Mouse (Mus musculus): Measurements from ENCODE around the gene Gpx1.
A peak's percentile ranks its signal among the peaks of the same experiment; 100 is the strongest.
"Not testable (repeated sequence)": the region's sequence is repeated elsewhere in the genome, so short reads cannot be mapped to it uniquely, and the experiment has no call there.

The Gpx1 gene

DNA sequence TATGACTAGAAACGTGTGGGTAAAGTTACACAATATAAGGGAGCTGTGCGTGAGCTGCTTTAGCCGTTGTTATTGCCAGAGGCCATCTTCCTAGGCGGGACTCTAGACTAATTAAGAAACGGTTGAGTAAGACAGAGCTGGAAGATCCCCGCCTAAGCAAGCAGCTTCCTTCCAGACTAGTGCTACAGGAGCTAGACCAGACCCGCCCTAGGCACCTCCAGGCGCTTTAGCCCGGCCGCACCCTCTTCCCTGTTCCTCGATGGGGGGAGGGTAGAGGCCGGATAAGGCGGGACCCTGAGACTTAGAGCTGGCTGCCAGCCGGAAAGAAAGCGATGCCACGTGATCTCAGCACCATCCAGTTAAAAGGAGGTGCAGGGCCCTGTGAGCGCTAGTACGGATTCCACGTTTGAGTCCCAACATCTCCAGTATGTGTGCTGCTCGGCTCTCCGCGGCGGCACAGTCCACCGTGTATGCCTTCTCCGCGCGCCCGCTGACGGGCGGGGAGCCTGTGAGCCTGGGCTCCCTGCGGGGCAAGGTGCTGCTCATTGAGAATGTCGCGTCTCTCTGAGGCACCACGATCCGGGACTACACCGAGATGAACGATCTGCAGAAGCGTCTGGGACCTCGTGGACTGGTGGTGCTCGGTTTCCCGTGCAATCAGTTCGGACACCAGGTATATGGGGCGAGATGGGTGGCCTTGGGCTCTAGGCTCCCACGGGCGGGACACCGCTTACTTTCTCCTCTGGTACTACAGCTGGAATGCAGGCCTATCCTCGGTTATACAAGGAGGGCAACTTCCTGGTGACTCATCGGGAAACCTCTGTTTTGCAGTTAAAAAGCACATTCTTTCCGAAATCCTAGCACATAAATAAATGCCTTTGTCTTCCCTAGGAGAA, at the start of gene Gpx1:
TSS of gene Gpx1 (plus strand) at position 18 of the 896 bp plus-strand sequence.
- DNase-seq (ENCODE audit: low spot score in 2 of 2), result peak; percentile 78 to 80

DNA sequence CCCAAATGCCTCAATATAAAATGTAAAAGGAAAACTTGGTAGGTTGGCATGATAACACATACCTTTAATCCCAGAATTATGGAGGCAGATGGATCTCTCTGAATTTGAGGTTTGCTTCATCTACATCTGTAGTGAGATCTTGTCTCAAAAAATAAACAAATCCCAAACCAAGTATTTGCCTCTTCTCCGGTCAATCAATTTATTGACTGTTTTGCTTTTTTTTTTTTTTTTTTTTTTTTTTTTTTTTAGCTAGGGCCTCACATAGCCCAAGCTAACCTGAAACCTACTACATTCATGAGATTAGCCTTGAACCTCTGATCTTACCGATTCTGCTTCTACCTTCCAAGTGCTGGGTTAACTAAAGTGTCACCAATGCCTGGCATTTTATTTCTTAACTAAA, 49.4 kb upstream of the Gpx1 start:
- DNase-seq (ENCODE audit: low spot score in 2 of 2), result no peak

DNA sequence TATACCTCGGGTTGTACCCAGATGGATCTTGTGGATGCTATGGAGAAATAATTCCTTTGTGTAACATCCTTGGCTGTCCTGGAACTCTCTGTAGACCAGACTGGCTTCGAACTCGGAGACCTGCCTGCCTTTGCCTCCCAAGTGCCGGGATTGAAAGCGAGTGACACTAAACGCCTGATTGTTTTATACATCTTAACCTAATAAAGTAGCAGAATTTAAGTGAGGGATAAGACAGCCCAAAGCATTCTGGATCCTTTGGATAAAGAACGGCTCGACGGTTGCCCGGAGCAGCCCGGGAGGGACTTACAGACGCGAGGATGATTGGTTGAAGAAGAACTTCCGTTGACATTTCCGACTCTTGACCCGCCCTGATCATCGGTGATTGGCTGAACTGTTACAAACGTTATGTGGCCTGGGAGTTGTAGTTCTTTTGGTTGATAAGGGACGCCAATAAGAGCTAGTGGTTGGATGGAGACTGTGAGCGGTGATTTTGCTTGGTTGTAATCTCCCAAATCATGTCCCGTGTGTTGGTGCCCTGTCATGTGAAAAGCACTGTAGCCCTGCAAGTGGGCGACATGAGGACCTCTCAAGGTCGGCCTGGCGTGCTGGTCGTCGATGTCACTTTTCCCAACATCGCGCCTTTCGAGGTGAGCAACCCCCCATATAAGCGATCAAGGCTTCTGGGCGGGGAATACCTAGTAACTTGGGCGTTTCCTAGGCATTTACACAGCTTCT, 48.5 kb upstream of the Gpx1 start, which contains the start of gene Nicn1:
TSS of gene Nicn1 (plus strand) at position 414 of the 735 bp plus-strand sequence.
- DNase-seq (ENCODE audit: low spot score in 2 of 2), result peak; percentile 93 to 97

GRCm38 (mm10) chr9:108290773-108291172, 47.9 kb upstream of the Gpx1 start:
- DNase-seq (ENCODE audit: low spot score in 2 of 2), result no peak

- no peak for DNase-seq (ENCODE audit: low spot score in 2 of 2)
Observed at GRCm38 (mm10) chr9:108296453-108297355, 42.0 kb upstream of the Gpx1 start, which contains the start of gene Amt. Amt (plus strand) TSS chr9:108296853.

DNA sequence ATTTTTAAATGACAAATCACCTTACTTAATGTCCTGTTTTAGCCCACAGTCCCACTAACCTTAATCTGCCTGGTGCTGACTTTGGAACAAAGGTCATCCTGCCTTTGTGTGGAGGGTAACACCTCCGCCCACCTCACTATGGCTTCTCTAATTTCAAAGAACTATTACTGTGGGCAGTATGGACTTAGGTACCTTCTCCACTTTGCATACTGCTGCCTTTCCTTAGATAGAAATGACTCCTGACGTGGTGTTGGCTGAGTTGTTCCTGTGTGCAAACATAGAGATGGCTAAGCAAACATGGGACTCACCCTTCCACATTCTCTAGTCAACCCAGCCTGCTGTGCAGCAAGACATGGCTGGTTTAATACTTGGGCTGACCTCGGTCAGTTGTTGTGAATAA, 36.9 kb upstream of the Gpx1 start:
- DNase-seq (ENCODE audit: low spot score in 2 of 2), result no peak

- no peak for DNase-seq (ENCODE audit: low spot score in 2 of 2)
Observed at GRCm38 (mm10) chr9:108304716-108305115, 34.0 kb upstream of the Gpx1 start.

GRCm38 (mm10) chr9:108305170-108305569, 33.5 kb upstream of the Gpx1 start:
- DNase-seq (ENCODE audit: low spot score in 2 of 2), result no peak

DNA sequence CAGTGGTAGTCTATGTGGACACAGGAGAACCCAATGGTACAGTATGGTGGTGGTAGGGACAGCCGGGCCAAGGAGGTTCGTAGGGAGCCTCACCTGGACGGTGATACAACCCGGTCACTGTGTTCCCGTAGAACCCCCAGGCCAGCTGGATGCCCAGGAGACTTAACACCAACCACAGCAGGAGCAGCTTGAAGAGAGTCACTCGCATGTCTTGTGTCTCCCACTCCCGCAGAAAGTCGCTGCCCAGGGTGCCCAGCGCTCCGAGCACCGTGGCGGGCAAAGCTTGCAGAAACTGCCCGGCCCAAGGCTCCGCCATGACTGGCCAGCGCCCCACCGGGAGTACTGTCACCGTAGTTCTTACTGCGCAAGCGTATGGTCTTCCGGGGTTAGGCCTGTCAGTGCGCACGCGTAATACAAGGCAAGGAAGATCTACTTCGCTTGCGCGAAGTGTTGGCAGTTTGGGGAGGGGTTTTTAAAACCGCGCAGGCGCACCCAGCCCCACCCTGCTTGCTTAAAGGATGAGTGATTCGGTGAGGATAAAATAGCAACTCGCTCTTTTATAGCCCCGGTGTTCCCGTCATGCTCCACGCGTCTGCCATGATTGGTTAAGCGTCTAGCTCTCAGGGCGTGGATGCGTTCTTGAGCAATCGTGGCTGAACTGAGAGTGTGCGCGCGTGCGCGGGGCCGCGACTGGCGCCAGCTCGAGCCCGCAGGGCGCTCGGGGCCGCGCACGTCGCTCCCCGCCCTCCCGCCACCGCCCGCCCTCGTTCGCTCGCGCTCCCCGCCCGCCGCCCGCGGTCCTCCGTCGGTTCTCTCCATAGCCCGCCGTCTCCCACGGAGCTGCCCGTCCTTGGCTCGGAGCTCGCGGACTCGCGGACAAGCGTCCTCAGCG, 32.8 kb upstream of the Gpx1 start, which contains the start of the genes Rhoa and Tcta:
TSS of gene Rhoa (plus strand) at position 501 of the 892 bp plus-strand sequence.
TSS of gene Tcta (minus strand) at position 532 of the 892 bp plus-strand sequence.
- DNase-seq (ENCODE audit: low spot score in 2 of 2), result peak; percentile 100

GRCm38 (mm10) chr9:108306571-108306980, 32.1 kb upstream of the Gpx1 start:
- peak in 1 of 2 experiments; percentile 41 for DNase-seq (ENCODE audit: low spot score in 2 of 2)

DNA sequence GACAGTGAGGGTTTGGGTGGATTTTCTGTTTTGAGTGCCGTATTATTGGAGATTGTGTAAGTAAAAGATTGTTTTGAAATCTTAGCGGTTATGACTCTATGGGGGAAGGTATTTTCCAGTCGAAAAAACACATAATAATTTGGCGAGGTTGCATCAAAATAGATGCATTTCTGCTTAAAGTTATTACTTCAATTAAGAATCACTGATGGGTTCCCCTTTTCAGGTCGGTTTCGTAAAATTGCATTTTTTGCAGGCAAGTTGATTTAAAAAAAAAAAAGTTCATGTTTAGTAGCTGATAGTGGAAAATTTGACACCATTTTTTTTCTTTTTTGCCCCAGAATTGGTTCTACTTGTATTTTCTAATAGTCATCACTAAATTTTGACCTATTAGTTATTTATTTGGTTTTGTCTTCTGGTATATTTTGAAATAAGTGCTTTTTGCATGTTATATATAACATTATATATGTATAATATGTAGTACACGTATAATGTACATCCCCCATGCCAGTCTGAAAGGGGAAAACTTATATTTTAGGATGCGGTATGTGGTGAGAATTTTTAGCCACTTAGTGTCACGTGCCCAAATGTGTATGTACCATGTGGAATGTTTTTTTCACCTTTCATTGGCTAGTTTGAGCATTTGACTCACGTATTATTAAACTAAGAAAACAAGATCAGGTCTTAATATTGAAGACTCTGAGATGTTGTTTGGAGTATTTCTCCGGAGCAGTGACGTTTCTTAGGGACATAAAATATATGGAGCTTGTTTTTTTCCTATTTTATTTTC, 31.5 kb upstream of the Gpx1 start:
- DNase-seq (ENCODE audit: low spot score in 2 of 2), result no peak

- DNase-seq (ENCODE audit: low spot score in 2 of 2), result no peak
Observed at GRCm38 (mm10) chr9:108308141-108308540, 30.6 kb upstream of the Gpx1 start.

GRCm38 (mm10) chr9:108317572-108317971, 21.1 kb upstream of the Gpx1 start:
- DNase-seq (ENCODE audit: low spot score in 2 of 2), result no peak

- no peak for DNase-seq (ENCODE audit: low spot score in 2 of 2)
Observed at GRCm38 (mm10) chr9:108318462-108318861, 20.2 kb upstream of the Gpx1 start.

GRCm38 (mm10) chr9:108322054-108322453, 16.6 kb upstream of the Gpx1 start:
- DNase-seq (ENCODE audit: low spot score in 2 of 2), result not testable (repeated sequence)

DNA sequence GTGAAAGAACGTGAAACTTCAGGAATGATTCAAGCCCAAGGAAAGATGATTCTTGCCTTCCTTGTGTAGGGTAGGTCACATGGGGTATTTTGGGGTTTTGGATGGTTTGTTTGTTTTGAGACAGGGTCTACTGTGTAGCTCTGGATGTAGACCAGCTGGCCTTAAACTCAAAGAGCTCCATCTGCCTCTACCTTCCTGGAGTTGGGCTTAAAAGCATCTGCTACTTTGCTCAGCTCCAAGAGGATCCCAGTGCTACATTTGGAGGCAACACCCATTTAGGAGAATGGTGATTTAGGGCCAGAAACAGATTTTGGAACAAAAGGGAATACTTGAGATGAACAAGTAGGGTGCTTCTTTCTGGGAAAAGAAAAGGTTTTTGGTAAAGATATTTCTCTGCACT, 13.9 kb upstream of the Gpx1 start:
- DNase-seq (ENCODE audit: low spot score in 2 of 2), result no peak

DNA sequence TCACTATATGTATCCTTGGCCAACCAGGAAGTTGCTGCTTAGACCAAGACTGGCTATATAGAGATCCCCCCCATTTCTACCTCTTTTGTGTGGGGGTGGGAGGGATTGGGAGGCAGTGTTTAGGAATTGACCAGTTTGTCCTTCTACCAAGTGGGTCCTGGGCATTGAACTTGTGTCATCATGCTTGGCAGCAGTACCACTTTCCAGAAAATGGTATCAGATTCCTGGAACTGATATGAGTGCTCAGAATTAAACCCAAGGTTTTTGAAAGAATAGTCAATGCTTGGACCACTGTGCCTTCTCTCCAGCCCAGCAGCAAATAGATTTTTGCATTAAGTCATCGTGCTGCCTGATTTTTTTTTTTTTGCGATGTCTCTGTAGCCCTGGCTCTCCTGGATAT, 12.9 kb upstream of the Gpx1 start:
- DNase-seq (ENCODE audit: low spot score in 2 of 2), result no peak

GRCm38 (mm10) chr9:108337848-108338550, 704 bp upstream of the Gpx1 start:
- DNase-seq (ENCODE audit: low spot score in 2 of 2), result no peak

- no peak for DNase-seq (ENCODE audit: low spot score in 2 of 2)
Observed at GRCm38 (mm10) chr9:108338551-108338885, 185 bp upstream of the Gpx1 start.

Data from right cerebral cortex, postnatal 36 days (tissue).